Mouse (Mus musculus) kidney, postnatal 14 days (tissue): ENCODE results near the gene Dlec1.
A peak's percentile ranks its signal among the peaks of the same experiment; 100 is the strongest.

Source experiments
- DNase-seq: peaks from one replicate; pipeline ENCODE4 v3.0.0; 2022; ENCODE audit warnings: mixed read lengths

Gene Dlec1

GRCm38 (mm10) chr9:119090462-119090861 is 11.8 kb upstream of the Dlec1 start:
- DNase-seq: no peak

- DNase-seq: no peak
Observed at GRCm38 (mm10) chr9:119091581-119092310, 10.5 kb upstream of the Dlec1 start.

DNA sequence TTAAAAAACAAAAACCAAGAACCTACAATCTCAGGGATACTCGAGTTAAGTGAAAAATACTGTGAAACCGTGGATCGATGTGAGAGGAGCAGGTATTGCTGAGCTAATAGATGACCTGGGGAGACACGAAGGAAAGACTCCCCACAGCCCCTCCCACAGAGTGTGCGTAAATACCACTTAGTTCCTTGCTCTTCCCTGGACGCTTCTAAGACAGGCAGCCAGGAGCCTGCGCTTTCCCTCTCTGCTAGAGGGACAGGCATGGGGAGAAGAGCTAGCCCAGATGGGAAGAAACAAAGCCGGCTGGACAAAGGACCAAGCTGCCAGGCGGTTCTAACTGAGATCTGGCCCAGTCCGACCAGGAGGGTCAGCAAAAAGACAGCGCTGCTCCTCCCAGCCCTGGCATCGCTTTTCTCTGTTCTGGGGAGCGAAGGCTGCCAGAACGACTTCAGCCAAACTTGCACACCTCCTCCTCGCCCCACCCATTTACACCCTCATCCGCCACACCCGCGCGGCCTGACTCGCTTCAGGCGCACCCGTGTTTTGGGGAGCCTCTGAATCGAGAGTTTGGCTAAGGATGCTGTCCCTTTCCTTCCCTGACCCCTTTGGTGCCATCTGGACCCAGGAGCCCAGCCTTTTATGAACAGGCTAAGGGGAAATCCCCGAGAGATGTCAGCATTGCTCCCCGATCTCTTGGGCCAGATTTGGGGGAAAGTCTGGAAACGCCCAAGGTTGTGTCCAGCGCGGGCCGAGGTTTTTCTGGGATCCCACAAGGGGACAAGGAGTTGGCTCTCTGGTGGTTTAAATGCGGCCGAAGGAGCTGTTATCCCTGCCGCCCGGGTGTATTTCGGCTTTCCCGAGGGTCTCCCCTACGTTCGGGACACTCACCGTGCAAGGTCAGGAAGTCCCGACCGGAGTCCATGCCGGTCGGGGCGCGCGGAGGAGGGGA is 9.5 kb upstream of the Dlec1 start:
- no peak for DNase-seq

DNA sequence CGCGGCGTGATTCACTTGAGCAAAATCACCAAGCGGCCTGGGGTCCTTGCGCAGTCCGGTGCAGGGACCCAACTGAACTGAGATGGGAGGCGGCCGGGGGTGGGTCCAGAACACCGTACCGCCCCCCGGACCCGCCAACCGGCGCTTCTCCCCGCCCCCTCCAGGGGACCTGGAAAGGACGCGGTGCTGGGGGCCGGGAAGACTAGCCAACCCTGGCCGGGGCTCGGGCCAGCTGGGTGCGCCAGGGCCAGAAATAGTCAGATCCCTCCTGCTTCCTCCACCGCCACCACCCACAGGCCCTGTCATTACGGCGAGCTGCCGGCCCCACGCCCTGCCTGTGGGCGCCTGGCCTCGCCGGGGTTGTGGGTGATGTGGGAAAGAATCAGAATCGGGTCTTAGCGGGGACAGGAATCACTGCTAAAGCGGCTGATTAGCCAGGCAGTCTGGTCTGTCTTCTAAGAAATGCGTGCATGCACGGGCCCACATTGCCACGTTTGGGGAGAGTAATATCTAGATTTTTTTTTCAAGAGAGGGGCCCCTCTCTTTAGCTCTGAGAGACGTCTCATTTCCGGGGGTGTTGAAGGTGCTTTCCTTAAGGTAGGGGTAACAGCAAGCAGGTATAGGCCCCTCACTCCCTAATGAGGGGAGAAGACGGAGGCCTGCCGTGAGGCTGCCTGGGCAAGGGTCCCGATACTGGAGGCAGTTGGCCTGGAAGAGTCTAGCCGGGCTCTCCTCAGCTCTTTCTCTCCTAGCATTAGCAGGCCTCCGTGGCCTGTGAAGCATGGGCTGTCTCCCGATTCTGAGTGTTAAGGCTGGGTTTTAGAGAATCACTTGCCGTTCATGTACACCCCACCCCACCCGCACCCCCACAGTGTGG is 8.6 kb upstream of the Dlec1 start, which contains the start of gene Plcd1:
Gene Plcd1 (minus strand): TSS at position 84 of the 877 bp plus-strand sequence.
- peak; percentile 95 for DNase-seq

DNA sequence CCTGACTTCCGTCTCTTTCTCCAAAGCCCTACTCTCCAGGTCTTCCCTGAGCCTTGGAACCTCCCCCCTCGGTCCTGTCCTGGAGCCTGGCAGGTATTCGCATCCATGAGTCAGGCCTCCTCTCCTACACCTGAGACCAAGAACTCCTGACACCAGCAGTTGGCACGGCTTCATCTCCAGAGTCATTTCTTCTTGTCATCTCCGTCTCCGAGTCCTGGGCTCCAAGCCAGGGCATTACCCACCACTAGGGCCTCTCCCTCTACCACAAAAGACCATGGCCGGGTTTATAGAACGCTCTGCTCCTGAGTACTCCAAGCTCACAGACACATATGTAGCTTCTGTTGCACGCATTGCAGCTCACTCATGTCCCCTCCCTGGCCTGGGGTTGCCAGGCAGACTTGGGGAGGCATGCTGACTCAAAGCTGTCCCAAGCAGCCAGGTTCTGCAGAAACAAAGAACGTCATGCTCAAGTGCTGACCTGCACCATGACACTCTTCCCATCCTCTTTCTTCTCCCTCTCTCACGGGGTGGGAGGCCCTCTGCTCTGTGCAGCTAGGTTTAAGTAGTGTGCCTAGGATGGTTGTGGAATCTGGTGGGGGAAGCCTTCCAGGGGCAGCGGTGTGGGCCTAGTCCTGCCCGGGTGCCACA is 7.7 kb upstream of the Dlec1 start:
- DNase-seq: no peak

DNA sequence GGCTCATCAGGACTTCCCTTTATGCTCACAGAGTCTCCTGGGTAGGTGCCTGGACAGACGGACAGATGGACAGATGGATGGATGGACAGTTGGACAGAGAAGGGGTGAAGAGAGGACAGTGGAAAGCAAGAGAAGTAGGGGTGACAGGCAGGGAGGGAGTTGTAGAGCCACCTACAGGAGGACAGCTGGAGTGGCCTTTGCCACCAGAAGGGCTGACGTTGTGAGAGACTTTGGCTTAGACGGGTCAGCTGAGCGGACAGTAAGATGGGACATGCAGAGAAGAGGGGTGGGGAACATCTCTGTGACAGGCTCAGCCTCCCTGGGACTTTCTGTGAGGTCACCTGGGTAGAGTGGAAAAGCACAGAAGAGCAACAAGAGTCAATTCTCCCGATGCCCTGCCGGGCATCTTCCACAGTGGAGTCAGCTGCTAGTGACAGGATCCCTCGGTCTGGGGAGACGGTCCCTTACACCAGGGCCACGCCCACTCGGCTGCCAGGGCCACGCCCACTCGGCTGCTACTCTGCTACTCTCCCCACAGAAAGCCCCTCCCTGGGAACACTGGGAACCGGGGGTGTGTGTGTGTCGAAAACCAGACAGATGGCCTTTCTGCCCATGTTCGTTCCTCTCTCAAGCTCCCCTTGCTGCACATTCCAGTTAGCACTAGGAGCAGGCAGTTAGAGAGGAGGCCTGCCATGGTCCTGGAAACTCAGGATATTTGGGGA is 1.9 kb upstream of the Dlec1 start:
- peak; percentile 48 for DNase-seq

DNA sequence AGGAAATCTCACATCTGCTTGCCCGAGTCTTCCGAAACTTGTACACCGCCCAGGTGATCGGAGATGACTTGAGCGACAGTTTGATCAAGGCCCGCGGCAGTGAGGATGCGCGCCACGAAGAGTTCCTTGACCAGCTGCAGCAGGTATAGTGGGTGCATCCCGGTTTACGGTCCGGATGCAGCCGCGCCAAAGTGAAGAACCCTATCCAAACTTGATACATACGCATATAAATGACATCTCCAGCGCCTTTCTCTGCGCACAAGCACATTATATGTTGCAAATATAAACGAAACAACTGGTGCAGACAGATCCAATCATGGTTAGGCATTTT is 470 bp downstream of the Dlec1 start:
- no peak for DNase-seq

- peak; percentile 53 for DNase-seq
Observed at GRCm38 (mm10) chr9:119107566-119107965, 5.3 kb downstream of the Dlec1 start.

DNA sequence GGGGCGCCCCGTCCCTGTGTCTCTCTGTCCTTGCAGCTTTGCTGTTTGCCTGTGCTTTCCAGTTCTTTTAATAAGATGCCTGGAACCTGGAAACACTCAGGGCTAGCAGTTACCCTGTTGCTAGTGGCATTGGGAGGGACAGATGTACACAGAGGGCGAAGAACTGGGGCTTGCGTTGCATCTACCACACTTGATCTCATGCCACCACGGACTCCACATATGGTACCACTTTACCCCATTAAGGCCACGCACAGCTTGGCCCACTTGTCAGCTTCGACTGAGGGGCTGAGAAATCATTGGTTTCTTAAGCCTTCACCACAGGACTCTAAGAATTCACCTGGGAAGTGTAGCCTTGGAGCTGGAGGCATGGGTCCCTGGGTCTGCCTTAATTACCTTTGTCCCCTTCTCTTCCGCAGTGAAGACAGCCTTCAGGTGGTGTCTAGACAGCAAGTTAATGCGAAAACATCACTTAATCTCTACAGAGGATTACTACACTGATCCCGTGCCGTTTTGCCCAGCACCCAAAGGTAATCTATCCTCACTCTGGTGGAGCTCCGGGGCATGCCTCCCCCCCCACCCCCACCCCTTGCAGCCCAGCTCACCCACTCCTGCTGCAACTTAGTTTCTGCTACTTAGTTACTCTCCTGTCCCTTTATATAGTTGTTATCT is 7.5 kb downstream of the Dlec1 start:
- DNase-seq: no peak

DNA sequence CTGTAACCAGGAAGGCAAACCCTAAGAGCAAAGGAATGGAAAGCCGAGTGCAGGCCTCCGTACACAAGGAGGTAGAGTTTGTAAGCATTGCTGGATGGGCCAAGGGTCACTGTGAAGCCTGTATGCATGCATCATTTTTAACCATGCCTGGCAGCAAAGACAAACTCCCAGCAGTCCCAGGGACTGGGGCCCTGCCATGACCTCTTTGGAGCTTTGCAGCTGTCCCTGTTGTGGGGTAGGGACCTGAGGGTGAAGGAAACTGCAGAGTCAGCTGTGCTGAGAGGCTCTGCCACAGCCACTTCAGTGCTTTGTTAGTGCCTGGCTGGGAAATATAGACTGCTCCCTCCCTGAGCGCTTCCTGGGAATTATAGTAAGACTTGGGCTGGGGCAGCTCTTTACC is 8.4 kb downstream of the Dlec1 start:
- DNase-seq: peak; percentile 29

DNA sequence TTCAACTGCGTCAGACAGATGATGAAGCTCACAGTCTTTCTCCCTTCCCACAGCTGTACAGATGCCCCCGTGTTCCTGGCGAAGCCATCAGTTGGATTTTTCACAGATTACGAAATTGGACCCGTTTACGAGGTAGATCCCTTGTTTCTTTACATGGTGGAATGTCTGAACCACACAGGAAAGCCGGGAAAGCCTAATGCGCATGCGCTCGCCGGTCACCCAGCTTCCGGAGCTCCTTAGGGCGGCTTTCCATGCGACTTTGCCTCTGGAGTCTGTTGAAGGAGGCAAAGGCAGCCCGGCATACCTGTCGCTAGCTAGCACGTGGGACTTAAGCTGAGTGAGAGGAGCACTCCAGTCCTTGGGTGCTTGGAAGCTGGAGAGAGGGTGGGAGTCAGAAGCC is 12.6 kb downstream of the Dlec1 start:
- no peak for DNase-seq

GRCm38 (mm10) chr9:119119409-119120167 is 17.3 kb downstream of the Dlec1 start:
- DNase-seq: peak; percentile 92

DNA sequence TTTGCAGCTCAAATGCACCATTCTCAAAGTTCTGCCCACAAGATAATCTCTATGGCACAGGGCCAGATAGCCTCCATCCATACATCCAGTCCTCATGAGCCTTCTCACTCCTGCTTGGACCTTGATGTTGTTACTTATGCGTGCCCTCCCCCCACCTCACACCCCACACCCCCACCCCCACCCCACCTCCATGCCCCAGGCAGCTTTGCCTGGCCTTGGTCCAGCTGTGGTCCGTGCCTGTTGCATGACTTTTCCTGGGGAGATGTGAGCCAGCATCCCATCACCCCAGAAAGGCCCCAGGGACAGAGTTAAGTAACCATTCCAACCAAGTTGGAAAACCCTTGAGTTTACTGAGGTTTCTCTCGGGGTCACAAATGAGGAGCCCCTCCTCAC is 17.9 kb downstream of the Dlec1 start:
- peak; percentile 29 for DNase-seq

- DNase-seq: no peak
Observed at GRCm38 (mm10) chr9:119122596-119123369, 20.5 kb downstream of the Dlec1 start.

DNA sequence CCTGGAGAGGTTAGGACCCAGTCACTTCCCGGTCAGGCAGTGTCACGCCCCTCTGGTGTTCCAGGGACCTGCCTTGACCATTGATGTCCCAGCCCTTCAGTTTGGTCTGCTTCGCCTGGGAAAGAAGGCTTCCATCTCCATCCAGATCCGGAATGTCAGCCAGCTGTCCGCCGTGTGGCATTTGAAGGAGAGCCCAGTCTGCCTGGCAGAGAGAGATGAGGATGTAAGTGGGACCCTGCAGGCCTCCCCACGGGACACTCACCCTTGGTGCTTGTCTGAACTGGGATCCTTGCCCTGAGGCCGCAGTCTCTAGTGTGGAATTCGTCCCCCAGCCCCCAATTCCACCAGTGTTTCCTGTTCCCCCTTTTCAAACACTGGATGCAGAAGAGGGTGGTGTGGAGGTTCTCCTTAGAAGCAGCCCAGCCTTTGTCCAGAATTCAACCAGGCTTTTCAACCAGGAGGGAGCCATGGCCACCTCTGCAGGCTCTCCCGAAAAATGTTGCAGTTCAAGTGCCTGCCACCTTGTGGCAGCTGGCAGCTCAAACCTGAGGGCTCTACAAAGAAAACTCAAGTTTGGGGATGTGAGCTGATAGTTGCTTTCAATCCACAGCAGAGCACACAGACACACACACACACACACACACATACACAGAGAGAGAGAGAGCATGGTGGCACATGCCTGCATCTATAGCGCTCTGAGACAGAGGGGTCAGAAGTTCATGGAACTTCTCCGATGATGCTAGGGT is 26.3 kb downstream of the Dlec1 start:
- DNase-seq: no peak

DNA sequence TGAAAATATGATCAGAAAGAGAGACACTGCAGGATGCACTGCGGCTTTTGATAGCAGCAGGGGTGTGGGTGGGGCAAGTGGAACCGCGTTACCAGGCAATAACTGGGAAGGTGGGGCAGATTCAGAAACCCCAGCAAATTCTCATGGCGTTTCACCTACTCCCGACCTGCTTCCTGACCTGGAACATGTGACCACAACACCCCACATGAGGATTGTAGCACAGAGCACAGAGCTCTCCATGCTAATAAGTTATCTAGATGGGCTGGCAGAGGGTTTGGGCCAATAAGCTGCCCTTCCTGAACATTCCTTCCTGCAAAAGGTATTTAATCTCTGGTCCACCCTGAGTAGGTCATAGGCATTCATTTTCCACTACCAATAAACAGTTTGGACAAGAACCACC is 28.4 kb downstream of the Dlec1 start:
- DNase-seq: no peak

GRCm38 (mm10) chr9:119138836-119139235 is 36.6 kb downstream of the Dlec1 start:
- no peak for DNase-seq

DNA sequence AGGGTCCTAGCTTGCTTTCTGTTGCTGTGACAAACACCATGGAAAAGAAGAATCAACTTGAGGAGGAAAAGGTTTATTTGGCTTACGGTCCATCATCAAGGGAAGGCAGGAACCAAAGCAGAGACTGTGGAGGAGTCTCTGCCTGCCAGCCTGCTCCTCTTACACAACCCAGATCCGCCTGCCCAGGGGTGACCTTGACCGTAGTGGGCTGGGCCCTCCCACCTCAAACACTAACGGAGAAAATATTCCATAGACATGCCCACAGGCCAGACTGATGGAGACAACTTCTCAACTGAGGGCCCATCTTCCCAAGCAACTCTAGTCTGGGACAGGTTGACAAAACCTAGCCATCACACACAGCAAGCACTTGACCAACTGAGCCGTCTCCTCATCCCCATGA is 39.8 kb downstream of the Dlec1 start:
- DNase-seq: no peak

- DNase-seq: no peak
Observed at GRCm38 (mm10) chr9:119143372-119143771, 41.1 kb downstream of the Dlec1 start.
